Mouse (Mus musculus) midbrain, embryonic 13.5 days (tissue): ENCODE measurements around the gene Fcmr. TPM values are rescaled to one million over a fixed set of nuclear protein-coding genes. Genes with fewer than 3 reads are reported as not detected.

Experiments used
- ATAC-seq: fragments of 200-750 bp; cut with Nextera tagmentation; 2 replicates; pipeline ENCODE4 v1.8.0; 2017; ENCODE audit warnings: mild to moderate bottlenecking, moderate TSS enrichment, moderate library complexity
- H3K27ac ChIP-seq: fragments of 300-500 bp; sonication (generic); 2 replicates; pipeline ENCODE4 v1.5.1; 2015; ENCODE audit warnings: inconsistent platforms, mild to moderate bottlenecking, moderate library complexity
- H3K27me3 ChIP-seq: fragments of 300-500 bp; sonication (generic); 2 replicates; pipeline ENCODE4 v1.6.1; 2015; ENCODE audit warnings: mild to moderate bottlenecking, inconsistent platforms
- H3K36me3 ChIP-seq: fragments of 300-500 bp; sonication (generic); 2 replicates; pipeline ENCODE4 v1.6.1; 2015; ENCODE audit warnings: mild to moderate bottlenecking, inconsistent platforms
- H3K4me1 ChIP-seq: fragments of 300-500 bp; sonication (generic); replicated peaks from 2 replicates; pipeline ENCODE4 v1.6.1; 2015; ENCODE audit warnings: inconsistent platforms
- H3K4me2 ChIP-seq: fragments of 300-500 bp; sonication (generic); replicated peaks from 2 replicates; pipeline ENCODE4 v1.6.1; 2015; ENCODE audit warnings: moderate library complexity, mild to moderate bottlenecking, inconsistent platforms
- H3K4me3 ChIP-seq: fragments of 300-500 bp; sonication (generic); replicated peaks from 2 replicates; pipeline ENCODE4 v1.5.1; 2015; ENCODE audit warnings: mild to moderate bottlenecking, inconsistent platforms
- H3K9ac ChIP-seq: fragments of 300-500 bp; sonication (generic); replicated peaks from 2 replicates; pipeline ENCODE4 v1.6.1; 2015; ENCODE audit warnings: mild to moderate bottlenecking, inconsistent platforms
- H3K9me3 ChIP-seq: fragments of 300-500 bp; sonication (generic); 2 replicates; pipeline ENCODE4 v1.6.1; 2016; ENCODE audit warnings: mild to moderate bottlenecking, inconsistent platforms
- WGBS: fragments of 180-500 bp; shearing (Covaris S2); methylation state at CpG from one replicate; pipeline ENCODE4 v1.1.7; 2015; 5-methylcytosine and 5-hydroxymethylcytosine counted together
- polyA plus RNA-seq: library from polyadenylated mRNA; unstranded; fragments of >200 nt; fragmentation: Nextera tagmentation; extraction: Ambion mirVana; gene quantifications from 2 replicates; pipeline ENCODE4 v1.2.1, GENCODE M21; 2015

Fcmr gene
- polyA plus RNA-seq, 1 experiment from 2014 or later: not detected

DNA sequence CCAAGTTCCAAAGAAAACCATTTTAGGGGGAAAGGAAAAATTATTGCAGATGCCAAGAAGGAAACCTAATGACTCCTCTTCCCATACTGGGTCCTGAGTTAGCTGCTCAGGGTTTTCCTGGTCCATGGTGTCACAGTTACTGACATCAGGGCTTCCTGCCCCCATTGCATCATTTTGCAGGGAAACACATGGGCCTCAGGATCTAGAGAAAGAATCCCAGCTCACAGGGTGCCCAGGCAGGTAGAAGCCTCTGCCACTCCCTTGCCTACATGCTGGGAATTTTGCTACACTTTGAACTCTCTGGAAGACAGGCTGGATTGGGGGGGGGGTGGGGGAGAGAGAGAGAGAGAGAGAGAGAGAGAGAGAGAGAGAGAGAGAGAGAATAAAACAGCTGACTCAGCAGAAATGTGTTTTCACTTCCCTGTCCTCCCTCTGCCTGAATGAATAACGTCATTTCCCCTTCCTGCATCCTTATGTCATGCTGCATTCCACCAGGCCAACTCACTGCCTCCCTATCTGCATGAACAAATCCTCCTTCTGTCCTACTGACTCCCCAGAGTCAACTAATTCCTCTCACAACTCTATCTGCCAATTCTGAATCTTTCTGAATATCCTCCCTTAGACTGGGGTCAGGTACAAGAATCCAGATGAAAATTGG is 53.0 kb downstream of the Fcmr start:
- Histone ChIP-seq H3K27me3 (no peaks in the 10 kb centered on the region), H3K4me3 (no peak overlapping the region), H3K9me3 (no peaks in the 10 kb centered on the region), H3K36me3 (no peaks in the 10 kb centered on the region), H3K4me2 (no peak overlapping the region), H3K9ac (no peak overlapping the region), H3K27ac (no peak overlapping the region), H3K4me1 (no peaks in the 10 kb centered on the region)
- WGBS: 57% methylated on average over 1 of the region's 1 CpGs
- ATAC-seq: no peak

DNA sequence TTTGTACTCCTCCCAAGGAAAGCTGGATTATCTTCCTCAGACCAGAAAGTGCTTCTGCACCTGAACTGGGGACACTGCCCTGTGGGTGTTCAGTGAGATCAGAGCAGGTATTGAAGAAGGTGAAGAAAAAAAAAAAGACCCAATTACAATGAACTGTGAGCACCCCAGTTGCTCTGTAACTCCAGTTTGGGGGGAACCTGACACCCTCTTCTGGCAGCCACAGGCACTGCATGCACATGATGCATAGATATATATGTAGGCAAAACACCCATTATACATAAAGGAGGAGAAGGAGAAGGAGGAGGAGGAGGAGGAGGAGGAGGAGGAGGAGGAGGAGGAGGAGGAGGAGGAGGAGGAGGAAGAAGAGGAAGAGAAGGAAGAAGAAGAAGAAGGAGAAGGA is 61.0 kb downstream of the Fcmr start:
- no peak for ATAC-seq

More for the DNA sequence above, 61.0 kb downstream of the Fcmr start:
- Histone ChIP-seq H3K27me3 (no peaks in the 10 kb centered on the region), H3K9ac (no peak overlapping the region), H3K4me1 (no peaks in the 10 kb centered on the region), H3K4me3 (no peak overlapping the region), H3K9me3 (no peaks in the 10 kb centered on the region), H3K36me3 (no peaks in the 10 kb centered on the region), H3K27ac (no peak overlapping the region), H3K4me2 (no peak overlapping the region)

Other genes starting within 250 kb of the Fcmr start
- not detected in 2 replicates for gene Zp3r, start 236.0 kb upstream of the Fcmr start, polyA plus RNA-seq
- not detected in 2 replicates for gene C4bp, start 204.0 kb upstream of the Fcmr start, polyA plus RNA-seq
- 0.09 TPM in 1 of 2 replicates, not detected in the other for gene Gm29427, start 149.9 kb upstream of the Fcmr start, polyA plus RNA-seq
- 20.5 and 23.5 TPM in 2 replicates for gene Yod1, start 148.3 kb upstream of the Fcmr start, polyA plus RNA-seq
- 21.3 and 21.5 TPM in 2 replicates for gene Pfkfb2, start 136.4 kb upstream of the Fcmr start, polyA plus RNA-seq
- 0.43 and 0.71 TPM in 2 replicates for gene AA986860, start 133.7 kb upstream of the Fcmr start, polyA plus RNA-seq
- not detected in 2 replicates for gene Fcamr, start 64.8 kb upstream of the Fcmr start, polyA plus RNA-seq
- gene Pigr, start 39.0 kb upstream of the Fcmr start, polyA plus RNA-seq: not detected in 2 replicates
- not detected in 2 replicates for gene Il24, start 21.8 kb downstream of the Fcmr start, polyA plus RNA-seq
- gene Il20, start 45.8 kb downstream of the Fcmr start, polyA plus RNA-seq: not detected in 2 replicates
- not detected in 2 replicates for gene Il19, start 74.4 kb downstream of the Fcmr start, polyA plus RNA-seq
- gene Il10, start 154.2 kb downstream of the Fcmr start, polyA plus RNA-seq: not detected in 2 replicates
- 29.0 and 36.3 TPM in 2 replicates for gene Mapkapk2, start 232.2 kb downstream of the Fcmr start, polyA plus RNA-seq